Mouse (Mus musculus): Measurements from ENCODE around the gene Olfr220.

DNA sequence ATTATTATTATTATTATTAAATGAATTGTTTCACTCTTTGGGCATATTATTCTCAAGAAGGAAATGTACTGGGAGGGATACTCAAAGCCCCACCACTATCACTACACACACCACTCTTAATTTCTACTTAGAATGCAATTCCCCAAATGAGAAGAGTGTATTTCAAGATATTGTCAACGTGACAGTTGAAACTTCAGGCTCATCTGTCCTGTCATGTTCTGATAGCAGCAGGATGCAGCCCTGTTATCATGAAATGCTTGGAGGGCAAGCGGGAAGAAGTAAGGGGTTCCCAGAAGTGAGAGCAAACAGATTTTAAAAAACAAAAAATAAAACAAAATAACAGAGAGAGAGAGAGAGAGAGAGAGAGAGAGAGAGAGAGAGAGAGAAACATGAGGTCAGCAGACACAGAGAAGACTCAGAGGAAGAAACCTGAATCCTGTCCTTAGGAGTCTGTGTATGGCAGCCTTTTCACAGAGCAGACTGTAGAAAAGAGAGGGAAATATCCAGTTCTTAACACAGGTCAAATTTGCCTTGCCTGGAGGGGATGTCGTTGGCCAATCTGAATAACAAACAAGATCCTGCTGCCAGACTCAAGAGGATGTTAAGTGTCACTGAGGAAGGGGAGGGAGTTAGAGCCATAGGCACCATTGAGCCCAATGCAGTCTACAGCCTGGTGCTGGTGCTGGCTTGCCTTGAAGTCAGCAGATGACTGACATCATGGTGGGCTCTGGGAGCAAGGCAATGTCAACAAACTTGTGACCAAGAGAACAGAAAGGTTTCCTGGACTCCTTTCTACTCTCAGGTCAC, 15.5 kb upstream of the Olfr220 start:
- no peak for TF ChIP-seq CTCF (IDR thresholded peaks at IDR 0.05; ENCODE audit: control insufficient read depth, insufficient read depth, low read length)
- TF ChIP-seq POLR2A (IDR thresholded peaks at IDR 0.05; ENCODE audit: borderline replicate concordance, control insufficient read depth, low read depth, low read length), result no peak
